23 mouse cellular contexts compared by ENCODE assay signal in genomic region chr19:18253333-18253732, GRCm38 (mm10).
"Had no signal": no experiment of that assay in that cellular context is flagged by ENCODE, and none has a peak within 500 bp of the region (broad histone marks: within the 10 kb centered on the region; RNA-seq: fewer than 3 reads in every experiment).

No protein-coding gene starts in this region.

- H3K9me3 ChIP-seq: limb, embryonic 10.5 days; limb, embryonic 13.5 days; liver, embryonic 12.5 days; liver, embryonic 15.5 days; neural tube, embryonic 13.5 days had no signal

- H3K27me3 ChIP-seq: limb, embryonic 13.5 days; liver, embryonic 12.5 days; liver, embryonic 15.5 days; neural tube, embryonic 13.5 days had no signal

- ATAC-seq: intestine, embryonic 16.5 days; liver, embryonic 12.5 days had no signal

- DNase-seq: kidney, adult 18-20 months; kidney, adult 9 months; kidney, postnatal 14 days; layer of hippocampus, adult 9-11 months; liver; lung, adult 2 months; lung, postnatal 14 days; lung, postnatal 4 days; right cerebral cortex, adult 18-20 months; right cerebral cortex, postnatal 14 days; right cerebral cortex, postnatal 4 days; thymus, adult 2 months; thymus, postnatal 14 days; thymus, postnatal 4 days had no signal

- H3K4me3 ChIP-seq: layer of hippocampus, adult 2 months; limb, embryonic 10.5 days; limb, embryonic 13.5 days; liver, embryonic 12.5 days; liver, embryonic 15.5 days; myocyte; neural tube, embryonic 13.5 days had no signal

- H3K27ac ChIP-seq: layer of hippocampus, adult 2 months; limb, embryonic 10.5 days; limb, embryonic 13.5 days; liver, embryonic 12.5 days; liver, embryonic 15.5 days; neural tube, embryonic 13.5 days; stomach, postnatal 0 days had no signal

- H3K4me1 ChIP-seq: limb, embryonic 13.5 days; liver, embryonic 12.5 days; liver, embryonic 15.5 days; neural tube, embryonic 13.5 days had no signal

- H3K36me3 ChIP-seq: limb, embryonic 10.5 days; limb, embryonic 13.5 days; liver, embryonic 12.5 days; liver, embryonic 15.5 days; neural tube, embryonic 13.5 days had no signal

- H3K4me2 ChIP-seq: limb, embryonic 13.5 days; liver, embryonic 12.5 days; liver, embryonic 15.5 days; neural tube, embryonic 13.5 days had no signal

- H3K9ac ChIP-seq: limb, embryonic 13.5 days; liver, embryonic 12.5 days; liver, embryonic 15.5 days; neural tube, embryonic 13.5 days had no signal
